Mouse (Mus musculus) heart, embryonic 14.5 days (tissue): ENCODE measurements around the gene Mrpl48. TPM values are rescaled to one million over a fixed set of nuclear protein-coding genes. Genes with fewer than 3 reads are reported as not detected.

ENCODE experiments used
- ATAC-seq: fragments of 200-750 bp; cut with Nextera tagmentation; 2 replicates; pipeline ENCODE4 v1.8.0; 2017; ENCODE audit warnings: low read depth, moderate TSS enrichment; ENCODE audit not compliant: insufficient number of reproducible peaks, insufficient read depth, low FRiP score
- H3K27ac ChIP-seq, 2 experiments: fragments of 200-500 bp in 1 of 2; fragments of 300-500 bp in 1 of 2; sonication (generic) in 1 of 2; replicated peaks in 1 of 2; 2 replicates each; pipeline ENCODE4 v1.5.1; 2012 to 2014; ENCODE audit warnings: low read depth in 2 of 2, low read length in 2 of 2, control low read depth in 1 of 2, mild to moderate bottlenecking in 1 of 2, mixed read lengths in 1 of 2; ENCODE audit not compliant: control insufficient read depth in 1 of 2, insufficient read depth in 1 of 2
- H3K27me3 ChIP-seq: fragments of 300-500 bp; sonication (generic); 2 replicates; pipeline ENCODE4 v1.6.1; 2014; ENCODE audit warnings: mild to moderate bottlenecking, low read length, control low read depth; ENCODE audit not compliant: control insufficient read depth, insufficient read depth
- H3K36me3 ChIP-seq: fragments of 300-500 bp; sonication (generic); 2 replicates; pipeline ENCODE4 v1.6.1; 2014; ENCODE audit warnings: mild to moderate bottlenecking, control low read depth, low read length, mixed read lengths; ENCODE audit not compliant: control insufficient read depth, insufficient read depth
- H3K4me1 ChIP-seq, 2 experiments: fragments of 200-500 bp in 1 of 2; fragments of 300-500 bp in 1 of 2; sonication (generic) in 1 of 2; 2 replicates each; pipeline ENCODE4 v1.6.1; 2012 to 2014; ENCODE audit warnings: low read length in 2 of 2, control low read depth in 1 of 2, mixed read lengths in 1 of 2; ENCODE audit not compliant: control insufficient read depth in 2 of 2, insufficient read depth in 2 of 2
- H3K4me2 ChIP-seq: fragments of 300-500 bp; sonication (generic); 2 replicates; pipeline ENCODE4 v1.6.1; 2014; ENCODE audit warnings: mild to moderate bottlenecking, low read length
- H3K4me3 ChIP-seq, 2 experiments: fragments of 200-500 bp in 1 of 2; fragments of 300-500 bp in 1 of 2; sonication (generic) in 1 of 2; 2 replicates each; pipeline ENCODE4 v1.5.1; 2012 to 2014; ENCODE audit warnings: low read length in 2 of 2, mild to moderate bottlenecking in 2 of 2, control low read depth in 1 of 2, low read depth in 1 of 2, moderate library complexity in 1 of 2; ENCODE audit not compliant: control insufficient read depth in 1 of 2, insufficient read depth in 1 of 2
- H3K9ac ChIP-seq: fragments of 300-500 bp; sonication (generic); 2 replicates; pipeline ENCODE4 v1.6.1; 2014; ENCODE audit warnings: mild to moderate bottlenecking, low read length
- H3K9me3 ChIP-seq: fragments of 300-500 bp; sonication (generic); 2 replicates; pipeline ENCODE4 v1.6.1; 2016; ENCODE audit warnings: low read length, control low read depth; ENCODE audit not compliant: control insufficient read depth
- WGBS: fragments of 180-500 bp; shearing (Covaris S2); extraction: QIAGEN DNeasy Blood & Tissue Kit; methylation state at CpG from one replicate; pipeline ENCODE4 v1.1.7; 2014; 5-methylcytosine and 5-hydroxymethylcytosine counted together
- polyA plus RNA-seq: library from polyadenylated mRNA; unstranded; fragments of >200 nt; fragmentation: Nextera tagmentation; extraction: Ambion mirVana; gene quantifications from 2 replicates; pipeline ENCODE4 v1.2.1, GENCODE M21; 2014

Gene Mrpl48
- polyA plus RNA-seq, 1 experiment from 2014 or later = 101 TPM

DNA sequence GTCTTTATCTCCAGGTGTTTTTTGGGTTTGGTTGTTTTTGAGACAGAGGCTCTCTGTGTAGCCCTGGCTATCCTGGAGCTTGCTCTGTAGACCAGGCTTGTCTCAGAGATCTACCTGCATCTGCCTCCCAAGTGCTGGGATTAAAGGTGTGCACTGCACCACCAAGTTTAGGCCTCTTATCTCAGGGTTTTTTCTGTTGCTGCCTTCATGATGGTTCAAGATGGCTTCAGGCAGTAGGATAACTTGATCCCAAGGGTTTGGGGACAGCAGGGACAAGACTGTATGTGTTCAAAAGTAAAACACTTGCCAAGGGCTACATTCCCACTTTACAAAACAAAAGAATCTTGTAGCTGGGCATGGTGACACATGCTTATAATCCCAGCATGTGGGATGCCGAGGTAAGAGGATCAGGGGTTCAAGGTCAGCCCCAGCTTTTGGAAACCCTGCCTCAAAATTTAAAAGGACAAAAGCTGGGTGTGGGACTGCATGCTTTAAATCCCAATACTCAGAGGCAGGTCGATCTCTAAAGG lies 106.2 kb downstream of the Mrpl48 start:
- no peak overlapping the region for H3K4me2 ChIP-seq
- no peaks in the 10 kb centered on the region for H3K9me3 ChIP-seq
- WGBS = 57% methylated on average over 2 of the region's 2 CpGs
- H3K36me3 ChIP-seq = peaks cover 34% of the 10 kb centered on the region
- no peak for ATAC-seq
- no peak overlapping the region for H3K27ac ChIP-seq
- no peak overlapping the region for H3K9ac ChIP-seq
- H3K27me3 ChIP-seq = no peaks in the 10 kb centered on the region
- H3K4me3 ChIP-seq = no peak overlapping the region
- H3K4me1 ChIP-seq = no peaks in the 10 kb centered on the region

DNA sequence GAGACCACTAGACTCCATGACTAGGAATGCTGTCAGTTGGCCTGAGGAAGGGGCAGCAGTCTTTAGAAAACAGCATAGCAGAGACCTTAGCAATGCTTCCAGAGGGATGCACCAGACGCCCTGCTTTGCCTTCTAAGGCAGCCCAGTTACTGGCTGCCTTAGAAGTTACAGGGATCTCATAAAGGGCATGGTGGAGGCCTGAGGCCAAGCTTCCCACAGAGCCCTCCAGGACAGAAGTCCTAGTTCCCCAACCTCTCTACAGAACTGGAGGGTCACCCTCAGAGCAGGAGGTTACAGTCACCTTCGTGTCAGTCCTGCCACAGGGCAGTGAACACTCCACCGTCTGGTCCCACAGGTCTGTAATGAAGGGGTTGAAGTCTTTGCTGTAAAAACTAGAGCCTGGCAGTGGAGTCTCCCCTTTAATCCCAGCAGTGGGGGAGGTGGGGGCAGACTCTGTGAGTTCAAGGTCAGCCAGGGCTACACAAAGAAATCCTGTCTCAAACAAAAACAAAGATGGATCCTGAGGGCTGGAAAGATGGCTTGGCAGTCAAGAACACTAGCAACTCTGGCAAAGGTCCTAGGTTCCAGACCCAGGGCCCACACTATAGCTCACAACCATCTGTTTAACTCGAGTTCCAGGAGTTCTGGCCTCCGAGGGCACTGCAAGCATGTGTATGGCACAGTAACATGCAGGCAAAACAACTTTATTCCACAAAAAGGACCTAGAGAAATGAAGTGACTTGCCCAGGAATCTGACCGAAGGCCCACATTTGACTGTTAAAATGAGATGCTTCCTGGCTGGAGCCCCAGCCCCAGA lies 106.9 kb downstream of the Mrpl48 start:
- Histone ChIP-seq H3K27ac (no peak overlapping the region), H3K4me3 (no peak overlapping the region), H3K27me3 (no peaks in the 10 kb centered on the region), H3K9ac (no peak overlapping the region), H3K4me1 (peaks cover 3% of the 10 kb centered on the region in 2 experiments; a peak in 3 of 4 replicates), H3K4me2 (no peak overlapping the region), H3K36me3 (peaks cover 40% of the 10 kb centered on the region), H3K9me3 (no peaks in the 10 kb centered on the region)
- 74% methylated on average over 6 of the region's 6 CpGs for WGBS
- ATAC-seq = no peak

DNA sequence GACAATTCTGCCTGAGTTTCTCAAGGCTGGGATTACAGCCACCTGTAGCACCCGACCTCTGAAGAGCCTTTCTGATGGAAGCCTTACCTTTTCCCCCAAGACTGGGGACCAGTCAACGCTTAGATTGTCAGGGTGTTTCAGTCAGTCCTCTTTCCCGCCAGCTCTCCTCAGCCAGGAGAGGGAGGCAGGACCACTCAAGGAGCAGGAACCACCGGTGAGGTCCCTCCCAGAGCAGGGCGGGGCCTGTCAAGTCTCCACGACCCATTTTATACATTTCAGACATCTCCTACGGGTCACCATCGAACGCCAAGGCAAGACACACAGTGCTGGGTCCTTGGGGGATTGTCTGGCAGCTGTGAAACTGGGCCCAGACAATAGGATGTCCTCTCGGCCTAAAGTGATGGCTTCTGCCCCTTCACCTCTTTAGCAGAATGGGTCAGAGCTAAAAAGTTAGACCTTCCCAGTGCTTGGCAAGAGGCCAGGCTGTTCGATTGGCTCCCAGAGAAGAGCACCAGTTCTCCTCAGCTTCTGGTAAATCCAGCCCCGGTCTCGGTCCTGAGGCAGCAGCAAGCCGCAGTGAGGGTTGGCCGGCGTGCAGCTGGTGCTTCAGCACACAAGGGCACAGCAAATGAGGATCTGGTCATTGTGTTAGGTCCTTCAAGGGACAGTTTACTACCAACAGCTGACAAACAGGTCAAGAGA lies 107.7 kb downstream of the Mrpl48 start:
- ATAC-seq = no peak
- Histone ChIP-seq H3K4me1 (peaks cover 9 to 11% of the 10 kb centered on the region in 2 experiments; a peak in 3 of 4 replicates), H3K27me3 (no peaks in the 10 kb centered on the region), H3K4me3 (no peak overlapping the region), H3K9me3 (no peaks in the 10 kb centered on the region), H3K36me3 (peaks cover 43% of the 10 kb centered on the region), H3K27ac (no peak overlapping the region), H3K4me2 (no peak overlapping the region), H3K9ac (no peak overlapping the region)
- 66% methylated on average over 16 of the region's 16 CpGs for WGBS

DNA sequence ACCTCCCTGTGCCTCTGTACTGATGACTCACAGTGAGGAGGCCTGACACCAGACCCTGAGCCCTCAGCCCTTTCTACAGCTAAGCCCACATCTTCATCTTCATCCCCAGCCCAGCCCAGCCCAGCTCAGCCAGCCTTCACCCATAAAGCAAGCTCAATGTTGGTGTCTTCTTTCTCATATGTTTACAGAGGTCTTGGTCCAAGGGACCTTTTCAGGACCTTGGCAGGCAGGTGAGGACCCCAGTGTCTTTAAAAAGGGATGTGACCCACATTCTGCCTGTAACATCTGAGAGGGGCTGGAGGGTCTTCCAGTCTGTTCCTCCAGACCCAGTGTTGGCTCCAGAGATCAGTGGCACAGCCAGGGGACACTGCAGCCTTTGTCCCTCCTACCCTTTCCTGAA lies 108.6 kb downstream of the Mrpl48 start:
- no peak overlapping the region for H3K4me3 ChIP-seq
- H3K36me3 ChIP-seq = peaks cover 43% of the 10 kb centered on the region
- peaks cover 17 to 21% of the 10 kb centered on the region in 2 experiments for H3K4me1 ChIP-seq
- H3K9ac ChIP-seq = no peak overlapping the region
- H3K4me2 ChIP-seq = no peak overlapping the region
- no peak for ATAC-seq
- H3K27ac ChIP-seq = no peak overlapping the region
- no peaks in the 10 kb centered on the region for H3K27me3 ChIP-seq
- no peaks in the 10 kb centered on the region for H3K9me3 ChIP-seq

DNA sequence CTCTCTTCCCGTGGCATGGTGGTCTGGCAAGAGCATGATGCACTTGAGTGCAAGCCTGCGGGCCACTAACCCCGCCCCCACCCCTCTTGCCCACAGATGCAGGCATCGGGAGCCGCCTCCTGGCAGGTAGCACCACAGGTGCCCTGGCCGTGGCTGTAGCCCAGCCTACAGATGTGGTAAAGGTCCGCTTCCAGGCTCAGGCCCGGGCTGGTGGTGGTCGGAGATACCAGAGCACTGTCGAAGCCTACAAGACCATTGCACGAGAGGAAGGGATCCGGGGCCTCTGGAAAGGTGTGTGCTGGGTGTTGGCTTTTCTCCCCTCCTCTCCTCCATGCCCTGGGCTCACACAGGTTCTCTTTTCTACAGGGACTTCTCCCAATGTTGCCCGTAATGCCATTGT lies 110.1 kb downstream of the Mrpl48 start:
- Histone ChIP-seq H3K9me3 (no peaks in the 10 kb centered on the region), H3K9ac (no peak overlapping the region), H3K36me3 (peaks cover 43% of the 10 kb centered on the region), H3K4me3 (no peak overlapping the region), H3K4me1 (peaks cover 24 to 35% of the 10 kb centered on the region in 2 experiments), H3K27me3 (no peaks in the 10 kb centered on the region), H3K4me2 (no peak overlapping the region), H3K27ac (no peak overlapping the region)
- no peak for ATAC-seq
- 92% methylated on average over 13 of the region's 13 CpGs for whole genome bisulfite sequencing

DNA sequence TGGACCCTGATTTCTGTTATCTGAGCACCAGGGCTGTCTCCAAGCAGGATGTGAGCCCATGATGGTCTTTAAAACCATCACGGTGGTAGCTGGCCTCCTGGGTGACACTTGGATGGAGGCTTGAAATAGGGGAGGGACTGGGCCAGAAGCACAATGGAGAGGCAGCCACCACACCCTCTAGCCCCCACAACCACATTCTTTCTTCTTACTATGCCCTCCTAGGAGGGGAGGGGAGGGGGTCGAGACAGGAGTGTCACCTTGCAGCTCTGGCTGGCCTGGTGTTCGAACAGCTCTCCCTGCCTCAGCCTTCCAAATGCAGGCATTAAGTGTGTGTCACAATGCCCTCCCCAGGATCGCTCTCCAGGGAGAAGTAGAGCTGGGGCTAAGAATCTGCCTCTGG lies 110.7 kb downstream of the Mrpl48 start:
- Histone ChIP-seq H3K9ac (no peak overlapping the region), H3K4me3 (no peak overlapping the region), H3K27me3 (no peaks in the 10 kb centered on the region), H3K4me2 (no peak overlapping the region), H3K4me1 (peaks cover 29 to 41% of the 10 kb centered on the region in 2 experiments), H3K36me3 (peaks cover 43% of the 10 kb centered on the region), H3K27ac (no peak overlapping the region), H3K9me3 (no peaks in the 10 kb centered on the region)
- 74% methylated on average over 4 of the region's 4 CpGs for WGBS
- ATAC-seq = no peak

DNA sequence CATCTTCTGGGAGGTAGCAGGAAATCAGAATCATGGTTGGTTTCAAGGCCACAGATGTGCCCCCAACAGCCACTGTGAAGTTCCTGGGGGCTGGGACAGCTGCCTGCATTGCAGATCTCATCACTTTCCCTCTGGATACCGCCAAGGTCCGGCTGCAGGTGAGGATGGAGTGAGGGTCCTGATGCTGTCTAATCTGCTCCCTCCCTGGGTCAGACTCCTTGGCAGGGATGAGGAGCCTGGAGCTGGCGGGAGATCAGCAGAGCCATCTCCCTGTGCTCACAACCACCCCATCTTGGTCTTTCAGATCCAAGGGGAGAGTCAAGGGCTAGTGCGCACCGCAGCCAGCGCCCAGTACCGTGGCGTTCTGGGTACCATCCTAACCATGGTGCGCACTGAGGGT lies 111.3 kb downstream of the Mrpl48 start:
- no peak for ATAC-seq
- Histone ChIP-seq H3K27me3 (no peaks in the 10 kb centered on the region), H3K36me3 (peaks cover 43% of the 10 kb centered on the region), H3K4me3 (no peak overlapping the region), H3K4me1 (peaks cover 30 to 43% of the 10 kb centered on the region in 2 experiments), H3K4me2 (no peak overlapping the region), H3K27ac (no peak overlapping the region), H3K9me3 (no peaks in the 10 kb centered on the region), H3K9ac (no peak overlapping the region)
- WGBS = 91% methylated on average over 9 of the region's 9 CpGs
